Mouse (Mus musculus) neural tube, embryonic 12.5 days (tissue): ENCODE measurements around the gene Hpgd. TPM values are rescaled to one million over a fixed set of nuclear protein-coding genes. Genes with fewer than 3 reads are reported as not detected.
A peak's percentile ranks its signal among the peaks of the same experiment; 100 is the strongest.
"Not testable (repeated sequence)": the region's sequence is repeated elsewhere in the genome, so short reads cannot be mapped to it uniquely, and the experiment has no call there.

Experiments
- ATAC-seq: fragments of 200-750 bp; cut with Nextera tagmentation; 2 replicates; pipeline ENCODE4 v1.8.0; 2017; ENCODE audit warnings: low read depth, mild to moderate bottlenecking, moderate TSS enrichment, moderate library complexity; ENCODE audit not compliant: low FRiP score
- H3K27ac ChIP-seq: fragments of 300-500 bp; sonication (generic); 2 replicates; pipeline ENCODE4 v1.5.1; 2016
- H3K27me3 ChIP-seq: fragments of 300-500 bp; sonication (generic); replicated peaks from 2 replicates; pipeline ENCODE4 v1.6.1; 2016; ENCODE audit warnings: mild to moderate bottlenecking
- H3K36me3 ChIP-seq: fragments of 300-500 bp; sonication (generic); 2 replicates; pipeline ENCODE4 v1.6.1; 2016; ENCODE audit warnings: mild to moderate bottlenecking
- H3K4me1 ChIP-seq: fragments of 300-500 bp; sonication (generic); 2 replicates; pipeline ENCODE4 v1.6.1; 2016
- H3K4me2 ChIP-seq: fragments of 300-500 bp; sonication (generic); replicated peaks from 2 replicates; pipeline ENCODE4 v1.6.1; 2016; ENCODE audit warnings: mild to moderate bottlenecking
- H3K4me3 ChIP-seq: fragments of 300-500 bp; sonication (generic); 2 replicates; pipeline ENCODE4 v1.5.1; 2016
- H3K9ac ChIP-seq: fragments of 300-500 bp; sonication (generic); 2 replicates; pipeline ENCODE4 v1.6.1; 2016; ENCODE audit warnings: mild to moderate bottlenecking
- H3K9me3 ChIP-seq: fragments of 300-500 bp; sonication (generic); 2 replicates; pipeline ENCODE4 v1.6.1; 2016; ENCODE audit warnings: mild to moderate bottlenecking
- WGBS: fragments of 180-500 bp; shearing (Covaris S2); methylation state at CpG from one replicate; pipeline ENCODE4 v1.1.7; 2016; 5-methylcytosine and 5-hydroxymethylcytosine counted together
- polyA plus RNA-seq: library from polyadenylated mRNA; unstranded; fragments of >200 nt; fragmentation: Nextera tagmentation; extraction: Ambion mirVana; gene quantifications from 2 replicates; pipeline ENCODE4 v1.2.1, GENCODE M21; 2016

The Hpgd gene
- polyA plus RNA-seq, 1 experiment from 2014 or later, result 5.5 TPM

DNA sequence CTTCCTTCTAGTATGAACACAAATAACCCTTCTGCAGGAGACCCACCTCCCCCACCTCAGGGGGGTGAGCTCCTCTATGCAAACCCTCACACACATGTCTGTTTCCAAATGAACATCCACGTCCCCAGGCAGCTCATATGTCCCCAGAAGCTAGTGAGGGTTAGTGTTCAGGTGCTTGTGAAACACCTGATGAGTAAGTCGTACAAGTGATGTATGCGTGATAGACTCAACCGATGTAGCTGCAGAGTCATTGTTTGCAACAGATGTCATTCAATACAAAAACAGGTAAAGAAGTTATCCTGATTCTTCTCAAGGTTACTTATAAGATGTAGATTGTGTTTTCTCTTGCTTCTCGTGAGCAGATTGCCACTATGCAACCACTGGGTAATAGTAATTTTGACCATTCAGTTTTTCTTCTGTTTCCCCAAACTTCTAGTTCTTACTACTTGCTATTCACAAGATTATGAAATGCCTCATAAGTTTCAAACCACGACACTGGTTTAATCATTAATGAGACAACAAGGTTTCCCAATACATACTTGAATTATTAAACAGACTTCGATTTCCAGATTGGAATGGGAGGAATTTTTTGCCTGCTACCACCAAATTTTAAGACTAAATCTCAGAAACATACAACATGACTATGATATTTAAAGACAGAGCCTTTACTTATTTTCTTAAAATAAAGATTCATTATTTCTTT lies 6.9 kb upstream of the Hpgd start:
- WGBS, result 83% methylated on average over 7 of the region's 7 CpGs
- Histone ChIP-seq H3K9ac (no peak overlapping the region), H3K4me3 (no peak overlapping the region), H3K27me3 (no peaks in the 10 kb centered on the region), H3K9me3 (no peaks in the 10 kb centered on the region), H3K4me2 (no peak overlapping the region), H3K27ac (no peak overlapping the region), H3K4me1 (no peaks in the 10 kb centered on the region), H3K36me3 (no peaks in the 10 kb centered on the region)
- ATAC-seq, result no peak

DNA sequence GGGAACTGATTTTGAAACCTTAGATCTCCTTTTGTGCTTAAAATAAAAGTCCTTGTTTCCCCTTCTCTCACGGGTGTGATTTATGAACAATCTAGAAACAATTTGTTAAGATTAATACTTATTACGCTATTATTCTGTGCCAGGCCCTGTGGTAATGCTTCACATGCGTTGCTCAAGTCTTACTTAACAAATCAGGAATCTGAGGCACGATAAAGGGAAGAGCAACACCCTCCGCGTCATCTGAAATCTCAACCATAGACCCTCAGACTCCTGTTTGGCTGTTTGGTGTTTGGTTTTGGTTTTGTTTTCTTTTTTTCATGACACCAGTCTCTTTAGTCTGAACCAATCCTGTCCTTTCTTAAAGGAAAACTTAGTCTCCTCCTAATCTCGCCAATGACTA lies 2.1 kb upstream of the Hpgd start:
- no peaks in the 10 kb centered on the region for H3K9me3 ChIP-seq
- H3K9ac ChIP-seq, result no peak overlapping the region
- H3K27me3 ChIP-seq, result no peaks in the 10 kb centered on the region; the same call in 1 of the 2 replicates
- no peak overlapping the region for H3K4me3 ChIP-seq
- 81% methylated on average over 7 of the region's 7 CpGs for WGBS
- H3K27ac ChIP-seq, result no peak overlapping the region
- ATAC-seq, result no peak
- peaks cover 11% of the 10 kb centered on the region for H3K4me1 ChIP-seq
- no peak overlapping the region for H3K4me2 ChIP-seq
- no peaks in the 10 kb centered on the region for H3K36me3 ChIP-seq

- H3K4me2 ChIP-seq, result peak overlapping the region; percentile 94
- H3K4me3 ChIP-seq, result no peak overlapping the region
- no peaks in the 10 kb centered on the region; the same call in 1 of the 2 replicates for H3K27me3 ChIP-seq
- peaks cover 11% of the 10 kb centered on the region for H3K4me1 ChIP-seq
- H3K9ac ChIP-seq, result no peak overlapping the region
- no peaks in the 10 kb centered on the region for H3K9me3 ChIP-seq
- 1% methylated on average over 8 of the region's 8 CpGs for WGBS
- no peak overlapping the region for H3K27ac ChIP-seq
- peak; percentile 27; the same call in 1 of the 2 replicates for ATAC-seq
- no peaks in the 10 kb centered on the region for H3K36me3 ChIP-seq
Observed at GRCm38 (mm10) chr8:56293480-56293879, 905 bp upstream of the Hpgd start.

GRCm38 (mm10) chr8:56294886-56295555 lies 636 bp downstream of the Hpgd start:
- peak overlapping the region; percentile 94 for H3K4me2 ChIP-seq
- H3K4me3 ChIP-seq, result peak overlapping the region; percentile 47
- H3K4me1 ChIP-seq, result peaks cover 11% of the 10 kb centered on the region
- H3K27ac ChIP-seq, result no peak overlapping the region
- no peaks in the 10 kb centered on the region for H3K36me3 ChIP-seq
- H3K9ac ChIP-seq, result 0 out of 2 replicates have a peak overlapping the region, but pooled peaks have one; percentile 48
- WGBS, result 21% methylated on average over 14 of the region's 14 CpGs
- H3K27me3 ChIP-seq, result no peaks in the 10 kb centered on the region; the same call in 1 of the 2 replicates
- no peak; the same call in 1 of the 2 replicates for ATAC-seq
- H3K9me3 ChIP-seq, result no peaks in the 10 kb centered on the region

DNA sequence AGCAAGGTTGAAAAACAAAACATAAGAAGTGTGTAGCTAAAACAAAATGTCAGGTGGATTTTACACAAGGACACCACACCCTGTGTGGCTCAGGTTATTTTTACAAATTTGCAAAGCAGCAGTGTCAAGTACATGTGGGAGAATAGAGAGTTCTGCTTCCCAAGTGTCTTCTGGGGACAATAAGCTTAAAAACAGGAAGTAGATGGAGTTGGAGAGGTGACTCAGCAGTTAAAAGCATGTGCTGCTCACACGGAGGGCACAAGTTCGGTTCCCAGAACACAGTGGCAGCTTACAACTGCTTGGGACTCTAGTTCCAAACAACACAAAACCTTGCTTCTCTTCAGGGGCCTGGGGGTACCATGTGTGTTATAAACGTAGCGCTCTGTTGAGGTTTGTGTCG lies 5.0 kb downstream of the Hpgd start:
- ATAC-seq, result no peak
- Histone ChIP-seq H3K27ac (no peak overlapping the region), H3K36me3 (no peaks in the 10 kb centered on the region), H3K4me1 (peaks cover 7% of the 10 kb centered on the region), H3K4me3 (no peak overlapping the region), H3K9ac (no peak overlapping the region), H3K27me3 (no peaks in the 10 kb centered on the region), H3K4me2 (no peak overlapping the region), H3K9me3 (no peaks in the 10 kb centered on the region)
- 82% methylated on average over 5 of the region's 5 CpGs for whole genome bisulfite sequencing

- not testable (repeated sequence) for H3K27me3 ChIP-seq, H3K4me1 ChIP-seq, H3K4me2 ChIP-seq, ATAC-seq, H3K4me3 ChIP-seq, H3K27ac ChIP-seq, H3K36me3 ChIP-seq, H3K9ac ChIP-seq, H3K9me3 ChIP-seq
- WGBS, result 83% methylated on average over 3 of the region's 3 CpGs
Observed at GRCm38 (mm10) chr8:56301303-56301702, 6.9 kb downstream of the Hpgd start.

DNA sequence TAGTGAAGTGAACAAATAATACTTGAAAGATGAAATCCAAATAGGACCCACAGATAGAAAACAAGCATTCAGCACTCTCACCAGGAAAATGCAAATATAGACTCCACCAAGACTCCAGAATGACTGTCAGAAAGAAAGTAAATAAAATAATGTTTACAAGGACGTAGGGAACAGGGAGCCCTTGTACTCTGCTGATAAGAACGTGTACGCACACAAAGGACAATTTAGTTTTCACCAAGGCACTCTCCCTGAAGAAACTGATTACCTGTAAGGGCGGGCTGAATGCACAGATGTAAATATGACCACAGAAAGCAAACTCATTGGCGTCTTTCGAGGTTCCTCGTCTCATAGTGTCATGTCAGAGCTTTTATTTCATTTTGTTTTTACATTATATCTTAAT lies 10.2 kb downstream of the Hpgd start:
- no peak overlapping the region for H3K27ac ChIP-seq
- 87% methylated on average over 7 of the region's 7 CpGs for WGBS
- H3K9ac ChIP-seq, result no peak overlapping the region
- no peaks in the 10 kb centered on the region for H3K27me3 ChIP-seq
- H3K9me3 ChIP-seq, result no peaks in the 10 kb centered on the region
- H3K4me3 ChIP-seq, result no peak overlapping the region
- no peaks in the 10 kb centered on the region for H3K4me1 ChIP-seq
- no peaks in the 10 kb centered on the region for H3K36me3 ChIP-seq
- no peak for ATAC-seq
- no peak overlapping the region for H3K4me2 ChIP-seq

- Histone ChIP-seq H3K4me2 (no peak overlapping the region), H3K9me3 (no peaks in the 10 kb centered on the region), H3K27me3 (no peaks in the 10 kb centered on the region), H3K27ac (no peak overlapping the region), H3K9ac (no peak overlapping the region), H3K4me3 (no peak overlapping the region), H3K4me1 (no peaks in the 10 kb centered on the region), H3K36me3 (no peaks in the 10 kb centered on the region)
- 85% methylated on average over 2 of the region's 2 CpGs for WGBS
- no peak for ATAC-seq
Observed at GRCm38 (mm10) chr8:56313622-56314021, 19.2 kb downstream of the Hpgd start.

DNA sequence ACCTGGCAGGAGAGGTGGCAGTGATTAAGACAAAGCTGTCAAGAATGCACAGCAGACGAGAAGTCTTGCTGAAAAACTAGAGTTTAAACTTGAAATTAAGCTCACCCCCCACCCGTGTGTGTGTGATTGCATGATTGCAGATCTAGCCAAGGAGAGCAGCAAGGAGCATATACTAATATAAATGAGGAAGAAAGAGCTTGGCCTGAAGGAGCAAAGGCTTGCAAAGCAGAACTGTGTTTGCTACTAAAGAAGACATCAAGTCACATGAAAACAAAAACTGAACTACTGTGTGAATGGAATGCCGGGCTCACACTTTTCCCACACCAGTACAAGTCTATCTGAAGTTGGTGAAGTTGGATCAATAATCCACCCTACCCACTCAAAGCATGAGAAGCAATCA lies 20.8 kb downstream of the Hpgd start:
- H3K36me3 ChIP-seq, result no peaks in the 10 kb centered on the region
- no peak overlapping the region for H3K27ac ChIP-seq
- no peak for ATAC-seq
- H3K4me1 ChIP-seq, result no peaks in the 10 kb centered on the region
- whole genome bisulfite sequencing, result 84% methylated on average over 3 of the region's 3 CpGs
- H3K9me3 ChIP-seq, result no peaks in the 10 kb centered on the region
- no peak overlapping the region for H3K9ac ChIP-seq
- H3K4me2 ChIP-seq, result no peak overlapping the region
- H3K27me3 ChIP-seq, result no peaks in the 10 kb centered on the region
- H3K4me3 ChIP-seq, result no peak overlapping the region

DNA sequence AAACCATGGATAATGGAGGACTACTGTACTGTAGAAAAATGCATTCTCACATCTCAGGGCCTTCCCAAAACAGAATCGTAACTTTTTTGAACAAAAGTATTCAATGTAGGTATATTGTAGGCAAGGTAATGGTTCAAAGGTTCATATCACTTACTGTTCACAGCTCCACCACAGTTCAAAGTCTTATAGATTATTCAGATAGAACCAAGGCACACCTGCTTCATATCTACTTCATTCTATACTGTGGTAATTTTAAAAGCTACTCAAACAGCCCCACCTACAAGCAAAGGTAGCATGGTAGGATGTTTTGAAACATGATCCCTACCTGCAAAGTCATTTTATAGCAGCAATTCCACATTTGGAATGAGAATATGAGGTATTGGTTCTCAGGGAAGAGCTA lies 28.9 kb downstream of the Hpgd start:
- no peak overlapping the region for H3K4me3 ChIP-seq
- no peak overlapping the region for H3K4me2 ChIP-seq
- H3K9ac ChIP-seq, result no peak overlapping the region
- no peaks in the 10 kb centered on the region for H3K36me3 ChIP-seq
- H3K9me3 ChIP-seq, result no peaks in the 10 kb centered on the region
- H3K4me1 ChIP-seq, result no peaks in the 10 kb centered on the region
- no peak overlapping the region for H3K27ac ChIP-seq
- no peak for ATAC-seq
- 92% methylated on average over 1 of the region's 1 CpGs for WGBS
- H3K27me3 ChIP-seq, result no peaks in the 10 kb centered on the region

GRCm38 (mm10) chr8:56327709-56328108 lies 33.3 kb downstream of the Hpgd start:
- H3K4me2 ChIP-seq, result no peak overlapping the region
- H3K4me1 ChIP-seq, result no peaks in the 10 kb centered on the region
- ATAC-seq, result no peak
- H3K4me3 ChIP-seq, result no peak overlapping the region
- 70% methylated on average over 3 of the region's 3 CpGs for WGBS
- no peaks in the 10 kb centered on the region for H3K27me3 ChIP-seq
- H3K9me3 ChIP-seq, result no peaks in the 10 kb centered on the region
- no peaks in the 10 kb centered on the region for H3K36me3 ChIP-seq
- H3K27ac ChIP-seq, result no peak overlapping the region
- no peak overlapping the region for H3K9ac ChIP-seq

GRCm38 (mm10) chr8:56328130-56328542 lies 33.8 kb downstream of the Hpgd start:
- no peak overlapping the region for H3K27ac ChIP-seq
- H3K27me3 ChIP-seq, result no peaks in the 10 kb centered on the region
- no peaks in the 10 kb centered on the region for H3K36me3 ChIP-seq
- no peak overlapping the region for H3K4me2 ChIP-seq
- no peak overlapping the region for H3K4me3 ChIP-seq
- no peak for ATAC-seq
- H3K4me1 ChIP-seq, result no peaks in the 10 kb centered on the region
- WGBS, result 58% methylated on average over 3 of the region's 3 CpGs
- H3K9me3 ChIP-seq, result no peaks in the 10 kb centered on the region
- H3K9ac ChIP-seq, result no peak overlapping the region
